Mouse (Mus musculus): ENCODE results near the gene Tmem151a. TPM values are rescaled to one million over a fixed set of nuclear protein-coding genes. Genes with fewer than 3 reads are reported as not detected.
A peak's percentile ranks its signal among the peaks of the same experiment; 100 is the strongest.

Tmem151a gene
- polyA plus RNA-seq, 1 experiment from 2014 or later: 23.7 TPM

DNA sequence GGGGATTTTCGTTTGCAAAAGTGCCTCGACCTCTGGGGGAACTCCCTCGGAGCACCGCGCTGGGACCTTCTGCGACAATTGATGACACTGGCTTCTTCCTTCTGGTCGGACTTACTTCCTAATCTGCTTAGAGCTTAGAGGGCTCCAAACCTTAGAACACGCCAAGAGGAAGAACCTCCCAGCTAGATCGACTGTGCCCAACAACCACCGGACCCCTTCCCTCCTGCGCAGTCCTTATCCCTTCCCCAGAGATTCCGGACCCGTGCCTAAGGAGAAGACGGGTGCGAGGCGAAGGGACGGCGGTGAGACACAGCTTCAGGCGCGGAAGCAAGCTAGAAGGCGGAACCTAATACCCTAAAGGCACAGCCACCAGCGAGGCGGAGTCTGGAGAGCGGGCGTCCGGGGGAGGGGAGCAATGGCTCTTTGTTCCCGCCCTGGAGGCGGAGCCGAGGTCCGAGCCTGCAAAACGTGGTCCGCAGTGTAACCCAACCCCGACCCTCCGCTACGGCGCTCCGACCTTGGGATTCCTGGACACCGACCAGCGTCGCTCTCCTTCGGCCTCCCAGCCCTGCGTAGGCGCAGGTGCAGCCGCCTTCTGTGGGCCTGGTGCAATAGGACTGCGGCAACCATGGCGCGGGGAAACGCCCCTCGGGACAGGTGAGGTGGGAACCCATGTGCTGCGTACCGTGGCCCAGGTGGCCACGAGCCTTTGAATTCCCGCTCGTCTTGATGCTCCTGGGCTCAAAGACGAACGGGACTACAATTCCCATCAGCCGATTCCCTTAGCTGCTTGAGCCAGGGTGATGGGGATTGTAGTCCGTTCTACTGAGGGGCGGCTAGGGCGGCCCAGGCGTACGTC, 61.5 kb downstream of the Tmem151a start, which contains the start of gene Slc29a2:
Gene Slc29a2, plus strand, starts transcription at position 240 of the 859 bp plus-strand sequence.
- H3K27ac ChIP-seq (ENCODE audit: low read depth, low read length): peak within 1 kb of the TSS; percentile 88
- peak within 1 kb of the TSS; percentile 69 for H3K9ac ChIP-seq (replicated peaks; ENCODE audit: low read depth, low read length)
- no peaks in the 10 kb centered on the region; the same call in 1 of the 2 replicates for H3K4me1 ChIP-seq (ENCODE audit: control insufficient read depth, insufficient read depth, low read length)
- WGBS: under 1% methylated on average over 62 of the region's 62 CpGs
- peak within 1 kb of the TSS; percentile 60 for H3K4me3 ChIP-seq (ENCODE audit: low read depth, low read length)
- H3K36me3 ChIP-seq (ENCODE audit: control insufficient read depth, insufficient read depth, low read length): no peaks in the 10 kb centered on the region
- H3K9me3 ChIP-seq (ENCODE audit: control insufficient read depth, low read length): no peaks in the 10 kb centered on the region
- H3K27me3 ChIP-seq (ENCODE audit: control insufficient read depth, insufficient read depth, low read length): no peaks in the 10 kb centered on the region
- peak within 1 kb of the TSS; percentile 70 for H3K4me2 ChIP-seq (ENCODE audit: low read depth, low read length)
- ATAC-seq (ENCODE audit: low read depth): peak; percentile 94

GRCm38 (mm10) chr19:5021416-5021815, 63.9 kb downstream of the Tmem151a start:
- no peaks in the 10 kb centered on the region for H3K36me3 ChIP-seq (ENCODE audit: control insufficient read depth, insufficient read depth, low read length)
- H3K27me3 ChIP-seq (ENCODE audit: control insufficient read depth, insufficient read depth, low read length): no peaks in the 10 kb centered on the region
- no peaks in the 10 kb centered on the region; the same call in 1 of the 2 replicates for H3K4me1 ChIP-seq (ENCODE audit: control insufficient read depth, insufficient read depth, low read length)
- H3K4me3 ChIP-seq (ENCODE audit: low read depth, low read length): no peak overlapping the region
- no peak overlapping the region for H3K9ac ChIP-seq (replicated peaks; ENCODE audit: low read depth, low read length)
- ATAC-seq (ENCODE audit: low read depth): no peak
- no peak overlapping the region for H3K27ac ChIP-seq (ENCODE audit: low read depth, low read length)
- H3K9me3 ChIP-seq (ENCODE audit: control insufficient read depth, low read length): no peaks in the 10 kb centered on the region
- 89% methylated on average over 2 of the region's 2 CpGs for WGBS
- H3K4me2 ChIP-seq (ENCODE audit: low read depth, low read length): no peak overlapping the region

Other genes starting within 250 kb of the Tmem151a start
- 36.4 and 38.1 TPM in 2 replicates for gene Ccs, start 246.2 kb downstream of the Tmem151a start, polyA plus RNA-seq (2014; fragmentation: Nextera tagmentation; extraction: Ambion mirVana)
- 0.48 and 0.58 TPM in 2 replicates for gene Ccdc87, start 246.2 kb downstream of the Tmem151a start, polyA plus RNA-seq (2014; fragmentation: Nextera tagmentation; extraction: Ambion mirVana)
- gene Ctsf, start 230.4 kb downstream of the Tmem151a start, polyA plus RNA-seq (2014; fragmentation: Nextera tagmentation; extraction: Ambion mirVana): 75.8 and 76.9 TPM in 2 replicates
- 2.2 and 2.8 TPM in 2 replicates for gene Actn3, start 207.6 kb downstream of the Tmem151a start, polyA plus RNA-seq (2014; fragmentation: Nextera tagmentation; extraction: Ambion mirVana)
- 19.1 and 19.4 TPM in 2 replicates for gene Zdhhc24, start 206.9 kb downstream of the Tmem151a start, polyA plus RNA-seq (2014; fragmentation: Nextera tagmentation; extraction: Ambion mirVana)
- 7.8 and 10.8 TPM in 2 replicates for gene Bbs1, start 178.9 kb downstream of the Tmem151a start, polyA plus RNA-seq (2014; fragmentation: Nextera tagmentation; extraction: Ambion mirVana)
- 75.9 and 95.2 TPM in 2 replicates for gene Dpp3, start 157.2 kb downstream of the Tmem151a start, polyA plus RNA-seq (2014; fragmentation: Nextera tagmentation; extraction: Ambion mirVana)
- gene Peli3, start 142.4 kb downstream of the Tmem151a start, polyA plus RNA-seq (2014; fragmentation: Nextera tagmentation; extraction: Ambion mirVana): 10.4 and 16.5 TPM in 2 replicates
- 111 and 119 TPM in 2 replicates for gene Mrpl11, start 123.4 kb downstream of the Tmem151a start, polyA plus RNA-seq (2014; fragmentation: Nextera tagmentation; extraction: Ambion mirVana)
- 0.35 and 0.48 TPM in 2 replicates for gene Npas4, start 95.2 kb downstream of the Tmem151a start, polyA plus RNA-seq (2014; fragmentation: Nextera tagmentation; extraction: Ambion mirVana)
- 11.5 and 12.2 TPM in 2 replicates for gene Slc29a2, start 61.7 kb downstream of the Tmem151a start, polyA plus RNA-seq (2014; fragmentation: Nextera tagmentation; extraction: Ambion mirVana)
- 92.5 and 108 TPM in 2 replicates for gene B4gat1, start 46.7 kb downstream of the Tmem151a start, polyA plus RNA-seq (2014; fragmentation: Nextera tagmentation; extraction: Ambion mirVana)
- gene AC124502.3, start 46.6 kb downstream of the Tmem151a start, polyA plus RNA-seq (2014; fragmentation: Nextera tagmentation; extraction: Ambion mirVana): 2.1 and 3.0 TPM in 2 replicates
- 21.4 and 34.1 TPM in 2 replicates for gene Brms1, start 44.2 kb downstream of the Tmem151a start, polyA plus RNA-seq (2014; fragmentation: Nextera tagmentation; extraction: Ambion mirVana)
- 0.62 and 0.86 TPM in 2 replicates for gene Rin1, start 35.0 kb downstream of the Tmem151a start, polyA plus RNA-seq (2014; fragmentation: Nextera tagmentation; extraction: Ambion mirVana)
- gene Cd248, start 17.5 kb downstream of the Tmem151a start, polyA plus RNA-seq (2014; fragmentation: Nextera tagmentation; extraction: Ambion mirVana): 6.3 and 26.4 TPM in 2 replicates
- 62.2 and 63.5 TPM in 2 replicates for gene Yif1a, start 3.0 kb upstream of the Tmem151a start, polyA plus RNA-seq (2014; fragmentation: Nextera tagmentation; extraction: Ambion mirVana)
- gene Cnih2, start 13.0 kb upstream of the Tmem151a start, polyA plus RNA-seq (2014; fragmentation: Nextera tagmentation; extraction: Ambion mirVana): 433 and 499 TPM in 2 replicates
- 199 and 222 TPM in 2 replicates for gene Rab1b, start 21.5 kb upstream of the Tmem151a start, polyA plus RNA-seq (2014; fragmentation: Nextera tagmentation; extraction: Ambion mirVana)
- gene Klc2, start 33.0 kb upstream of the Tmem151a start, polyA plus RNA-seq (2014; fragmentation: Nextera tagmentation; extraction: Ambion mirVana): 84.6 and 91.9 TPM in 2 replicates
- 56.9 TPM in 2 replicates for gene Pacs1, start 187.6 kb upstream of the Tmem151a start, polyA plus RNA-seq (2014; fragmentation: Nextera tagmentation; extraction: Ambion mirVana)
- 321 and 329 TPM in 2 replicates for gene Sf3b2, start 209.9 kb upstream of the Tmem151a start, polyA plus RNA-seq (2014; fragmentation: Nextera tagmentation; extraction: Ambion mirVana)
- 31.0 and 38.3 TPM in 2 replicates for gene Gal3st3, start 212.8 kb upstream of the Tmem151a start, polyA plus RNA-seq (2014; fragmentation: Nextera tagmentation; extraction: Ambion mirVana)

Measured in neural tube, embryonic 14.5 days (tissue).